Comparison of ENCODE assay signal across 22 mouse cellular contexts in genomic region chr8:65194656-65195055, GRCm38 (mm10).
DNase-seq lines count a peak whose midpoint lies in the region.
"Had no signal": no experiment of that assay in that cellular context is flagged by ENCODE, and none has a peak within 500 bp of the region (broad histone marks: within the 10 kb centered on the region; RNA-seq: fewer than 3 reads in every experiment).

No protein-coding gene starts in this region.

- DNase-seq in layer of hippocampus, adult 8-10 months (ENCODE audit: low spot score in 2 of 2), result peak; percentile 4 to 6
- DNase-seq in layer of hippocampus, postnatal 10 days (ENCODE audit: low spot score in 2 of 2), result no peak
- DNase-seq in right cerebral cortex, adult 2 months (ENCODE audit: low spot score in 2 of 2), result peak; percentile 20 to 22
- no peak for DNase-seq in right cerebral cortex, postnatal 14 days
- peak; percentile 3 to 9 for DNase-seq in left cerebral cortex, postnatal 14 days (ENCODE audit: low spot score in 2 of 2)
- DNase-seq in telencephalon, adult 2 months (ENCODE audit: low read depth, low spot score), result peak; percentile 82
- no peak for DNase-seq in kidney, postnatal 10 days
- DNase-seq in MN1 (ENCODE audit: low spot score), result no peak
- DNase-seq: adrenal gland, adult 2 months; adrenal gland, postnatal 36 days; cerebellum, adult 8-10 months; cerebellum, postnatal 25 days; gastrocnemius, postnatal 14 days; heart, postnatal 14 days; kidney, adult 18-20 months; kidney, postnatal 36 days; liver; lung, embryonic 14.5 days; lung, postnatal 14 days; midbrain, embryonic 14.5 days; thymus, adult 2 months; thymus, postnatal 36 days had no signal

- intact Hi-C loops in left cerebral cortex, postnatal 14 days (cut with DNase I), result no loop called here

Comparison
In these comparisons a context has a peak if more than half of its experiments do, and no peak if none do; other contexts are left out.
1. DNase-seq: peak in layer of hippocampus, adult 8-10 months (2 of 2), right cerebral cortex, adult 2 months (2 of 2), left cerebral cortex, postnatal 14 days (2 of 2) and telencephalon, adult 2 months (single experiment); none in layer of hippocampus, postnatal 10 days (0 of 2), right cerebral cortex, postnatal 14 days (single experiment), kidney, postnatal 10 days (single experiment) and MN1 (single experiment).